Mouse (Mus musculus) CH12.LX (cell line): ENCODE measurements around the gene Prr12. TPM values are rescaled to one million over a fixed set of nuclear protein-coding genes. Genes with fewer than 3 reads are reported as not detected.

Experiments used
- DNase-seq: peaks from one replicate; pipeline ENCODE4 v3.0.0-alpha.2; 2013; ENCODE audit errors: extremely low read depth
- H3K27ac ChIP-seq: 2 replicates; pipeline ENCODE4 v1.5.1; 2012; ENCODE audit warnings: low read depth, mild to moderate bottlenecking, control low read depth, moderate library complexity; ENCODE audit not compliant: insufficient read depth
- H3K27me3 ChIP-seq: replicated peaks from 2 replicates; pipeline ENCODE3; 2012; ENCODE audit warnings: inconsistent platforms
- H3K36me3 ChIP-seq, 2 experiments: replicated peaks in 1 of 2; 2 replicates each; pipeline versions ENCODE3 to v1.6.1; 2012; ENCODE audit warnings: inconsistent platforms in 1 of 2, low read length in 1 of 2, mild to moderate bottlenecking in 1 of 2, mixed read lengths in 1 of 2, moderate library complexity in 1 of 2; ENCODE audit not compliant: control insufficient read depth in 1 of 2, insufficient read depth in 1 of 2
- H3K4me1 ChIP-seq, 2 experiments: 2 replicates each; pipeline ENCODE4 v1.6.1; 2012; ENCODE audit warnings: inconsistent platforms in 1 of 2, moderate library complexity in 1 of 2; ENCODE audit not compliant: insufficient read depth in 2 of 2, control insufficient read depth in 1 of 2
- H3K4me2 ChIP-seq: 2 replicates; pipeline ENCODE4 v1.6.1; 2012; ENCODE audit warnings: low read depth, mild to moderate bottlenecking, control low read depth; ENCODE audit not compliant: poor library complexity, insufficient read depth, severe bottlenecking
- H3K4me3 ChIP-seq, 3 experiments: fragments of 150-350 bp in 1 of 3; sonication (generic) in 1 of 3; replicated peaks in 1 of 3; 2 replicates each; pipeline versions ENCODE3 to v1.5.1; 2011 to 2012; ENCODE audit warnings: low read depth in 2 of 3, low read length in 2 of 3, mild to moderate bottlenecking in 2 of 3, moderate library complexity in 2 of 3, control low read depth in 1 of 3, improper control_type of control experiment in 1 of 3, inconsistent platforms in 1 of 3, mixed read lengths in 1 of 3; ENCODE audit not compliant: poor library complexity in 1 of 3
- H3K79me2 ChIP-seq: replicated peaks from 2 replicates; pipeline ENCODE4 v1.6.1; 2012; ENCODE audit warnings: mild to moderate bottlenecking, moderate library complexity; ENCODE audit not compliant: control insufficient read depth, poor library complexity, insufficient read depth, severe bottlenecking; ENCODE audit errors: extremely low read depth
- H3K9ac ChIP-seq: 2 replicates; pipeline ENCODE4 v1.6.1; 2012; ENCODE audit warnings: low read depth, mild to moderate bottlenecking, control low read depth, moderate library complexity; ENCODE audit not compliant: insufficient read depth
- H3K9me3 ChIP-seq: replicated peaks from 2 replicates; pipeline ENCODE3; 2012; ENCODE audit warnings: low read length, inconsistent platforms, mixed read lengths
- BHLHE40 ChIP-seq: IDR thresholded peaks from 2 replicates; pipeline ENCODE4 v1.6.1; 2011; ENCODE audit warnings: mild to moderate bottlenecking, low read depth, low read length, improper control_type of control experiment
- CHD1 ChIP-seq: IDR thresholded peaks from 2 replicates; pipeline ENCODE4 v1.6.1; 2012; ENCODE audit warnings: low read depth, low read length, improper control_type of control experiment, inconsistent platforms
- CTCF ChIP-seq, 2 experiments: IDR thresholded peaks in 1 of 2; conservative IDR thresholded peaks in 1 of 2; 2 replicates each; pipeline ENCODE4 v1.5.1; 2011 to 2012; ENCODE audit warnings: low read depth in 2 of 2, low read length in 2 of 2, improper control_type of control experiment in 1 of 2, inconsistent platforms in 1 of 2, mild to moderate bottlenecking in 1 of 2, moderate library complexity in 1 of 2
- E2F4 ChIP-seq: IDR thresholded peaks from 2 replicates; pipeline ENCODE4 v1.6.1; 2011; ENCODE audit warnings: low read depth, low read length, improper control_type of control experiment; ENCODE audit not compliant: insufficient replicate concordance
- IRF4 ChIP-seq: IDR thresholded peaks from 2 replicates; pipeline ENCODE4 v1.6.1; 2014; ENCODE audit warnings: low read depth, mild to moderate bottlenecking, inconsistent platforms, low read length, improper control_type of control experiment
- JUND ChIP-seq: conservative IDR thresholded peaks from 2 replicates; pipeline ENCODE4 v1.6.1; 2011; ENCODE audit warnings: low read depth, low read length, improper control_type of control experiment
- KAT2A ChIP-seq: IDR thresholded peaks from 2 replicates; pipeline ENCODE4 v1.6.1; 2012; ENCODE audit warnings: low read length, improper control_type of control experiment, inconsistent platforms; ENCODE audit not compliant: insufficient replicate concordance
- MAX ChIP-seq: IDR thresholded peaks from 2 replicates; pipeline ENCODE4 v1.6.1; 2011; ENCODE audit warnings: low read length, improper control_type of control experiment
- MAZ ChIP-seq: IDR thresholded peaks from 2 replicates; pipeline ENCODE4 v1.6.1; 2012; ENCODE audit warnings: low read depth, mild to moderate bottlenecking, inconsistent platforms, low read length, improper control_type of control experiment, moderate library complexity
- MYC ChIP-seq: IDR thresholded peaks from 2 replicates; pipeline ENCODE4 v1.6.1; 2011; ENCODE audit warnings: low read depth, mild to moderate bottlenecking, improper control_type of control experiment, low read length
- NELFE ChIP-seq: IDR thresholded peaks from 2 replicates; pipeline ENCODE4 v1.6.1; 2011; ENCODE audit warnings: low read depth, low read length, improper control_type of control experiment
- NRF1 ChIP-seq: IDR thresholded peaks from 2 replicates; pipeline ENCODE4 v1.6.1; 2014; ENCODE audit warnings: low read depth, mild to moderate bottlenecking, inconsistent platforms, low read length, improper control_type of control experiment, moderate library complexity
- POLR2A ChIP-seq: IDR thresholded peaks from 2 replicates; pipeline ENCODE4 v1.6.1; 2011; ENCODE audit warnings: low read depth, mild to moderate bottlenecking, improper control_type of control experiment, low read length
- POLR2AphosphoS2 ChIP-seq: IDR thresholded peaks from 2 replicates; pipeline ENCODE4 v1.6.1; 2011; ENCODE audit warnings: low read depth, low read length, improper control_type of control experiment
- RAD21 ChIP-seq: IDR thresholded peaks from 2 replicates; pipeline ENCODE4 v1.6.1; 2011; ENCODE audit warnings: low read depth, mild to moderate bottlenecking, low read length, improper control_type of control experiment, moderate library complexity
- RCOR1 ChIP-seq: conservative IDR thresholded peaks from 2 replicates; pipeline ENCODE4 v1.6.1; 2012; ENCODE audit warnings: low read depth, mild to moderate bottlenecking, inconsistent platforms, low read length, improper control_type of control experiment
- SIN3A ChIP-seq: IDR thresholded peaks from 2 replicates; pipeline ENCODE4 v1.6.1; 2012; ENCODE audit warnings: low read length, improper control_type of control experiment, inconsistent platforms
- UBTF ChIP-seq: IDR thresholded peaks from 2 replicates; pipeline ENCODE4 v1.6.1; 2012; ENCODE audit warnings: low read depth, mild to moderate bottlenecking, inconsistent platforms, low read length, improper control_type of control experiment, moderate library complexity
- USF1 ChIP-seq: IDR thresholded peaks from 2 replicates; pipeline ENCODE4 v1.6.1; 2014; ENCODE audit warnings: low read depth, mild to moderate bottlenecking, inconsistent platforms, low read length, improper control_type of control experiment
- ZKSCAN1 ChIP-seq: IDR thresholded peaks from 2 replicates; pipeline ENCODE4 v1.6.1; 2012; ENCODE audit warnings: low read depth, inconsistent platforms, low read length, improper control_type of control experiment, borderline replicate concordance
- dilution Hi-C: fragments of 300-500 bp; cut with MboI; formaldehyde crosslinking; loops from 2 replicates; pipeline ENCODE4 v1.14.3; 2020; ENCODE audit warnings: low sequenced_read_pairs; ENCODE audit not compliant: extremely low pct_unique_long_range_greater_than_20kb, extremely low pct_ligation_motif_present
- in situ Hi-C: fragments of 300-500 bp; cut with MboI; formaldehyde crosslinking; loops from 3 replicates; pipeline ENCODE4 v1.14.3; 2019; ENCODE audit warnings: low sequenced_read_pairs, low pct_ligation_motif_present, low pct_unique_long_range_greater_than_20kb, mixed read lengths
- polyA plus RNA-seq: library from polyadenylated mRNA; unstranded; fragments of >175 nt; gene quantifications from 2 replicates; pipeline ENCODE4 v1.2.1, GENCODE M21; 2012; ENCODE audit warnings: low read depth; ENCODE audit not compliant: insufficient read length
- total RNA-seq, 2 experiments: library from RNA; depleted of rRNA; stranded (reverse); fragments of 300-350 nt in 1 of 2; fragments of >200 nt in 1 of 2; gene quantifications; 2 replicates each; pipeline ENCODE4 v1.2.3; 2012 to 2014

Prr12 gene
- total and polyA plus RNA-seq, 3 experiments, result 1.2 to 20.5 (median 6.5) TPM

GRCm38 (mm10) chr7:45086084-45086483 lies 33.4 kb upstream of the Prr12 start:
- Histone ChIP-seq H3K4me2 (no peak overlapping the region), H3K27me3 (no peaks in the 10 kb centered on the region), H3K9me3 (peaks cover 4% of the 10 kb centered on the region), H3K36me3 (no peaks in the 10 kb centered on the region), H3K9ac (no peak overlapping the region), H3K4me1 (peaks cover 6 to 12% of the 10 kb centered on the region in 2 experiments; a peak in 2 of 4 replicates)
- in situ Hi-C loops (no loop called here), dilution Hi-C loops (no loop called here)
- no peak for DNase-seq
- TF ChIP-seq CTCF (conservative IDR thresholded peaks at IDR 0.05 in 1 of 2, IDR thresholded peaks at IDR 0.05 in 1 of 2; ENCODE audit: low read depth in 2 of 2, low read length in 2 of 2) (peak; percentile 7 to 31; a peak in 2 of 4 replicates), RCOR1 (no peak)
- TF ChIP-seq, all 38 proteins: peak for 1
- Histone ChIP-seq H3K27ac (no peak overlapping the region), H3K4me3 (no peak overlapping the region), H3K79me2 (no peaks in the 10 kb centered on the region)

GRCm38 (mm10) chr7:45083300-45083890 lies 30.7 kb upstream of the Prr12 start:
- in situ Hi-C loops (loop anchor here (5.0 kb wide), 1 partner anchor 44 kb away; the partner anchor contains the start of gene Rpl13a), dilution Hi-C loops (no loop called here)
- peaks cover 4% of the 10 kb centered on the region for H3K9me3 ChIP-seq
- H3K36me3 ChIP-seq, result peaks cover 0 to 3% of the 10 kb centered on the region in 2 experiments
- no peak for DNase-seq
- H3K27me3 ChIP-seq, result no peaks in the 10 kb centered on the region
- H3K9ac ChIP-seq, result peak overlapping the region; percentile 6; the same call in 1 of the 2 replicates
- H3K4me2 ChIP-seq, result peak overlapping the region; percentile 62
- no peak overlapping the region for H3K27ac ChIP-seq
- H3K4me3 ChIP-seq, result peak overlapping the region in 2 of 3 experiments; percentile 32 to 45
- 0 out of 2 replicates have a peak, but pooled peaks have one; percentile 44 for TF ChIP-seq POLR2A
- no peak for TF ChIP-seq ZKSCAN1
- TF ChIP-seq MAX, result no peak
- TF ChIP-seq E2F4, result no peak
- no peaks in the 10 kb centered on the region for H3K79me2 ChIP-seq
- H3K4me1 ChIP-seq, result 0 out of 4 replicates have a peak, but pooled peaks cover 2 to 6% of the 10 kb centered on the region in 2 experiments

GRCm38 (mm10) chr7:45082401-45083299 lies 30.0 kb upstream of the Prr12 start:
- Histone ChIP-seq H3K9ac (peak overlapping the region; percentile 21; the same call in 1 of the 2 replicates), H3K79me2 (no peaks in the 10 kb centered on the region), H3K4me1 (0 out of 4 replicates have a peak, but pooled peaks cover 2 to 6% of the 10 kb centered on the region in 2 experiments), H3K4me2 (peak overlapping the region; percentile 62), H3K9me3 (peaks cover 4% of the 10 kb centered on the region), H3K27ac (no peak overlapping the region), H3K36me3 (peaks cover 3 to 10% of the 10 kb centered on the region in 2 experiments), H3K27me3 (no peaks in the 10 kb centered on the region), H3K4me3 (peak overlapping the region in 2 of 3 experiments; percentile 32 to 45)
- no peak for DNase-seq
- dilution Hi-C loops (no loop called here), in situ Hi-C loops (loop anchor here (5.0 kb wide), 1 partner anchor 45 kb away; the partner anchor contains the start of gene Rpl13a)
- TF ChIP-seq USF1, result peak; percentile 71
- no peak for TF ChIP-seq KAT2A
- TF ChIP-seq POLR2AphosphoS2, result no peak
- TF ChIP-seq NRF1, result no peak
- no peak; the same call in 1 of the 2 replicates for TF ChIP-seq POLR2A
- TF ChIP-seq RCOR1, result no peak
- TF ChIP-seq RAD21, result no peak
- no peak for TF ChIP-seq ZKSCAN1
- no peak for TF ChIP-seq MAX
- no peak for TF ChIP-seq MYC
- no peak for TF ChIP-seq IRF4
- TF ChIP-seq NELFE, result no peak
- no peak for TF ChIP-seq JUND
- peak; percentile 65; the same call in 1 of the 2 replicates for TF ChIP-seq SIN3A
- TF ChIP-seq CHD1, result no peak
- peak; percentile 30; the same call in 1 of the 2 replicates for TF ChIP-seq MAZ
- no peak for TF ChIP-seq BHLHE40
- peak in 1 of 2 experiments; percentile 25; a peak in 2 of 4 replicates for TF ChIP-seq CTCF (conservative IDR thresholded peaks at IDR 0.05 in 1 of 2, IDR thresholded peaks at IDR 0.05 in 1 of 2; ENCODE audit: low read depth in 2 of 2, low read length in 2 of 2)
- no peak for TF ChIP-seq UBTF
